Mouse (Mus musculus) thymus, adult 2 months (tissue): ENCODE data around the gene Apoc1. TPM values are rescaled to one million over a fixed set of nuclear protein-coding genes. Genes with fewer than 3 reads are reported as not detected.
A peak's percentile ranks its signal among the peaks of the same experiment; 100 is the strongest.

Experiments
- DNase-seq: peaks from one replicate; pipeline ENCODE4 v3.0.0; 2021
- H3K27ac ChIP-seq: fragments of 200-500 bp; 2 replicates; pipeline ENCODE4 v1.5.1; 2012; ENCODE audit warnings: low read length, control low read depth; ENCODE audit not compliant: control insufficient read depth, insufficient read depth
- H3K27me3 ChIP-seq: fragments of 200-500 bp; 2 replicates; pipeline ENCODE4 v1.6.1; 2012; ENCODE audit warnings: mild to moderate bottlenecking, low read length, moderate library complexity, mixed read lengths; ENCODE audit not compliant: control insufficient read depth, insufficient read depth
- H3K36me3 ChIP-seq: fragments of 200-500 bp; 2 replicates; pipeline ENCODE4 v1.6.1; 2012; ENCODE audit warnings: mild to moderate bottlenecking, low read length, moderate library complexity; ENCODE audit not compliant: control insufficient read depth, insufficient read depth
- H3K4me1 ChIP-seq: fragments of 200-500 bp; replicated peaks from 2 replicates; pipeline ENCODE4 v1.6.1; 2012; ENCODE audit warnings: low read length; ENCODE audit not compliant: control insufficient read depth, insufficient read depth
- H3K4me3 ChIP-seq: fragments of 200-500 bp; 2 replicates; pipeline ENCODE4 v1.5.1; 2012; ENCODE audit warnings: mild to moderate bottlenecking, low read length, control low read depth, moderate library complexity; ENCODE audit not compliant: control insufficient read depth, insufficient read depth
- CTCF ChIP-seq: fragments of 200-500 bp; IDR thresholded peaks from 2 replicates; pipeline ENCODE4 v1.5.1; 2012; ENCODE audit warnings: mild to moderate bottlenecking, control low read depth, low read length, moderate library complexity, borderline replicate concordance; ENCODE audit not compliant: control insufficient read depth, poor library complexity, insufficient read depth; ENCODE audit errors: extremely low read depth
- POLR2A ChIP-seq: fragments of 200-500 bp; IDR thresholded peaks from 2 replicates; pipeline ENCODE4 v1.6.1; 2012; ENCODE audit warnings: mild to moderate bottlenecking, low read length, control low read depth, moderate library complexity; ENCODE audit not compliant: control insufficient read depth, poor library complexity, insufficient read depth; ENCODE audit errors: extremely low read depth
- WGBS: fragments of 180-500 bp; shearing (Covaris S2); methylation state at CpG from one replicate; pipeline ENCODE4 v1.1.7; 2018; 5-methylcytosine and 5-hydroxymethylcytosine counted together
- polyA plus RNA-seq: library from polyadenylated mRNA; depleted of rRNA; stranded (reverse); fragments of >200 nt; gene quantifications from 2 replicates; pipeline ENCODE4 v1.2.3, GENCODE M21; 2012

The Apoc1 gene
- polyA plus RNA-seq, 1 experiment = 24.8 TPM

- H3K27ac ChIP-seq = no peak overlapping the region
- WGBS = 95% methylated on average over 2 of the region's 2 CpGs
- H3K27me3 ChIP-seq = no peaks in the 10 kb centered on the region
- TF ChIP-seq CTCF = no peak
- no peak for TF ChIP-seq POLR2A
- no peak overlapping the region for H3K4me3 ChIP-seq
- DNase-seq = no peak
- H3K4me1 ChIP-seq = peaks cover 4% of the 10 kb centered on the region
- no peaks in the 10 kb centered on the region; the same call in 1 of the 2 replicates for H3K36me3 ChIP-seq
Measured at GRCm38 (mm10) chr7:19716822-19717221, 24.4 kb upstream of the Apoc1 start.

- peak overlapping the region; percentile 43; the same call in 1 of the 2 replicates for H3K27ac ChIP-seq
- peaks cover 4% of the 10 kb centered on the region; the same call in 1 of the 2 replicates for H3K36me3 ChIP-seq
- H3K27me3 ChIP-seq = no peaks in the 10 kb centered on the region
- H3K4me1 ChIP-seq = peaks cover 4% of the 10 kb centered on the region
- DNase-seq = no peak
- no peak for TF ChIP-seq POLR2A
- no peak for TF ChIP-seq CTCF
- peak overlapping the region; percentile 56 for H3K4me3 ChIP-seq
- 2% methylated on average over 18 of the region's 18 CpGs for WGBS
Measured at GRCm38 (mm10) chr7:19716055-19716682, 23.7 kb upstream of the Apoc1 start.

GRCm38 (mm10) chr7:19715239-19716054 is 23.0 kb upstream of the Apoc1 start, which contains the start of gene Tomm40:
TSS of gene Tomm40 (minus strand) at chr7:19715438.
- Histone ChIP-seq H3K27ac (peak within 1 kb of the TSS; percentile 43; the same call in 1 of the 2 replicates), H3K27me3 (no peaks in the 10 kb centered on the region), H3K4me1 (peaks cover 4% of the 10 kb centered on the region), H3K36me3 (peaks cover 4% of the 10 kb centered on the region), H3K4me3 (peak within 1 kb of the TSS; percentile 78)
- WGBS = under 1% methylated on average over 57 of the region's 59 CpGs
- 0 out of 2 replicates have a peak, but pooled peaks have one; percentile 13 for TF ChIP-seq POLR2A
- peak; percentile 45; the same call in 1 of the 2 replicates for TF ChIP-seq CTCF
- DNase-seq = peak; percentile 98

GRCm38 (mm10) chr7:19714836-19715235 is 22.4 kb upstream of the Apoc1 start:
- no peaks in the 10 kb centered on the region for H3K27me3 ChIP-seq
- TF ChIP-seq CTCF = no peak
- TF ChIP-seq POLR2A = no peak
- H3K4me1 ChIP-seq = peaks cover 4% of the 10 kb centered on the region
- DNase-seq = no peak
- no peak overlapping the region for H3K27ac ChIP-seq
- peak overlapping the region; percentile 78 for H3K4me3 ChIP-seq
- peaks cover 4% of the 10 kb centered on the region for H3K36me3 ChIP-seq
- WGBS = under 1% methylated on average over 39 of the region's 39 CpGs

GRCm38 (mm10) chr7:19713598-19713997 is 21.1 kb upstream of the Apoc1 start:
- H3K4me1 ChIP-seq = peaks cover 4% of the 10 kb centered on the region
- WGBS = 91% methylated on average over 9 of the region's 9 CpGs
- TF ChIP-seq CTCF (no peak), POLR2A (no peak)
- no peak overlapping the region for H3K27ac ChIP-seq
- no peak for DNase-seq
- no peaks in the 10 kb centered on the region for H3K27me3 ChIP-seq
- peaks cover 10% of the 10 kb centered on the region for H3K36me3 ChIP-seq
- no peak overlapping the region for H3K4me3 ChIP-seq

GRCm38 (mm10) chr7:19713196-19713595 is 20.7 kb upstream of the Apoc1 start:
- WGBS = 55% methylated on average over 4 of the region's 4 CpGs
- peaks cover 4% of the 10 kb centered on the region for H3K4me1 ChIP-seq
- H3K27me3 ChIP-seq = no peaks in the 10 kb centered on the region
- peak; percentile 26 for DNase-seq
- H3K4me3 ChIP-seq = no peak overlapping the region
- peaks cover 11% of the 10 kb centered on the region for H3K36me3 ChIP-seq
- no peak overlapping the region for H3K27ac ChIP-seq
- TF ChIP-seq CTCF (no peak), POLR2A (no peak)
